Mouse (Mus musculus) gastrocnemius, postnatal 36 days (tissue): Measurements from ENCODE around the gene Rnf224. TPM values are rescaled to one million over a fixed set of nuclear protein-coding genes. Genes with fewer than 3 reads are reported as not detected.
"Not testable (repeated sequence)": the region's sequence is repeated elsewhere in the genome, so short reads cannot be mapped to it uniquely, and the experiment has no call there.

Experiments
- DNase-seq, 2 experiments: peaks; one replicate each; pipeline ENCODE4 v3.0.0; 2022
- intact Hi-C: fragments of 180-260 bp; cut with DNase I; formaldehyde crosslinking; loops from one replicate; pipeline ENCODE4 v1.15.1; 2025
- total RNA-seq, 2 experiments: library from RNA; stranded (reverse); gene quantifications; 2 replicates each; pipeline ENCODE4 v1.2.3; 2021

Gene Rnf224
- total RNA-seq, 2 experiments from 2014 or later = not detected

DNA sequence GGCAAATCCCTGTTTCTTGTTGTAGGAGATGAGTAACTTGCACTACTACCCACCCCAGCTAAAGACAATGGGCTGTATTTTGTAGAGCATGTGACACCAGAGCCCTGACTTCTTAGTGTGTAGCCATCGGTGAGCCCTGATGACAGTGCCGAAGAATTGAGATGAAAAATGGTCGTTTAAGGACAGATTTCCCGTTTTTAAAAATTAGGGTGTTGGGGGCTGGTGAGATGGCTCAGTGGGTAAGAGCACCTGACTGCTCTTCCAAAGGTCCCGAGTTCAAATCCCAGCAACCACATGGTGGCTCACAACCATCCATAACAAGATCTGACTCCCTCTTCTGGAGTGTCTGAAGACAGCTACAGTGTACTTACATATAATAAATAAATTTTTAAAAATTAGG is 20.7 kb upstream of the Rnf224 start:
- intact Hi-C loops, DNase-seq: not testable (repeated sequence)

DNA sequence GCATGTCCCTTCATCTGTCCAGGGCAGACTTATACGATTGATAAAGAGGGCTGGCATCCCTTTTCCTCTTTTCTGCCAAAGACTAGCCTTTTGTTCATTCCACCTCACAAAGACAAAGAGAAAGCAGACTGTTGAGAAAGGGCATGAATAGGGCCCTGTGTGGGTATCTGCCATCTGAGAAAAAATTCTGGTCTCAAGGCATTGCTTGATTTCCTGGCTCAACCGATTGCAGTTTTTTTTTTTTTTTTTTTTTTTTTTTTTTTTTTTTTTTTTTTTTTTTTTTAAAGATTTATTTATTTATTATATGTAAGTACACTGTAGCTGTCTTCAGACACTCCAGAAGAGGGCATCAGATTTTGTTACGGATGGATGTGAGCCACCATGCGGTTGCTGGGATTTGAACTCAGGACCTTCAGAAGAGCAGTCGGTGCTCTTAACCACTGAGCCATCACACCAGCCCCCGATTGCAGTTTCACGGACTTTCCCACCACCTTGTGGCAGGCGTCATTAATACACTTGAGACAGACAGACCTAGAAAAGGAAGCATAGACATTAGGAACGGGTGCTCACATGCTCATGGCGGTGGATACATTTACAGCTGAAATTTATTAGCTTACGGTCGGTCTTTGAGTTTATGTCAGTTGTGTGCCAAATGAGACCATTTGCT is 20.0 kb upstream of the Rnf224 start:
- intact Hi-C loops, DNase-seq: not testable (repeated sequence)

DNA sequence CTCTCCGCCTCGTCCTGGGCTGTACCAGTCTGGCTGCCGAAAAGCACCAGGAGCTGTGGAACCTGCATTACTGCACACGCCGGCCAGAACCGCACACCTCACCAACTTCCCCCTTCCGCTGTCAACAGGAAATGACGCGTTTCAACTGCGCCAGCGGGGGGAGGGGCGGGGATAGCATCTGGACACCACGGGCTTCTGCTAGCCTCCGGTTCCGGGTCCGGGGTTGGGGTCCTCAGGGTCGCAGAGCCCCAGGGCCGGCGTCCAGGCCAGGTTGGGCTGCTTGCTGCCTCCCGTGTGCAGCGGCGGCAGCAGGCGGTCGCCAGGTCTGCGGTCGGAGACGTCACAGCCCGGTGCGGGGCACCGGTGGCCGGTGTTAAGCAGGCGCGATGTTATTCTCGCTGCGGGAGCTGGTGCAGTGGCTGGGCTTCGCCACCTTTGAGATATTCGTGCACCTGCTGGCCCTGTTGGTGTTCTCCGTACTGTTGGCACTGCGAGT is 18.7 kb upstream of the Rnf224 start, which contains the start of gene Tmem203:
Gene Tmem203 (plus strand): TSS at position 156 of the 496 bp plus-strand sequence.
- intact Hi-C loops = no loop called here
- peak; percentile 78 to 80 for DNase-seq

GRCm38 (mm10) chr2:25252331-25252730 is 15.7 kb upstream of the Rnf224 start:
- no peak for DNase-seq
- intact Hi-C loops = no loop called here

DNA sequence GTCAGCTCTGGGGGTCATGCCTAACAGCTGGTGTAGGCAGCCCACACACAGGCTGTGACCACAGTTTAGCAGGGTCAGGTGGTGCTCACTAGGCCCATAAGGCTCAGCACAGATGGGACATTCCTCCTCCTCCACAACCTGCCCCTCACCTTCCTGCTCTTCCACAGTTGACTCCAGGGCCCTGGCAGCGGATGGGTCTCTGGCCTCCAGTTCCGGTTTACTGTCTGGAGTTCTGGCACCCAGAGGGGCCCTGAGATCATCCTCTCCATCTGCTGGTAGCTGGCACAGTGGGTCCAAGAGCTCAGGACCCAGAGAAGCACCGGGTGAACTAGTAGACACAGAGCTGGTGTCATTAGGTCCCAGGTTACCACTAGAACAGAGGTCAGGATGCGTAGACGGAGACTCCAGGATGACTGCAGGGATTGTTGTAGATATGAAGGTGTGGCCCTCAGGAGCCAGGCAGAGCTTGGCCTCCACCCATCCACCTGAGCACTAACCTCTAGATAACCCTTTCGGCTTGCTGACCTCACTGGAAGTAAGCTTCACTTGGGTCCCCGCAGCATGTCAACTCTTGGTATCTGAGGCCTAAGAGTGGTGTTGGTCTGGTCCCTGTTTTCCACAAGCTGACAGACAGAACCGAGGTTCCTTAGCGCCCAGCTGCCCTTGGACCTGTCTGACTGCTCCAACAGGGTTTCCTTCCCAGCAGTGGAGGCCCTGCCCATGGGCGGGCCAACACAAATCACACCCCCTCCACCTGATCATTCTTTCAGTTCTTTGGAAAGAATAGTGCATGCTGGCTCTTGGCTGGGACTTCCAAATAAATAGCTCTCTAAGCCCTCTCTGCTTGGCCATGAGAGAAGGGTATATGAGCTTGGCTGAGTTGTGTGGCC is 9.8 kb upstream of the Rnf224 start, which contains the start of gene AL732309.1:
Gene AL732309.1 (minus strand): TSS at position 681 of the 890 bp plus-strand sequence.
- intact Hi-C loops = no loop called here

GRCm38 (mm10) chr2:25244144-25244543 is 7.6 kb upstream of the Rnf224 start:
- intact Hi-C loops = no loop called here

More for the DNA sequence above, 9.8 kb upstream of the Rnf224 start, which contains the start of gene AL732309.1:
- DNase-seq = no peak

GRCm38 (mm10) chr2:25243342-25243741 is 6.8 kb upstream of the Rnf224 start:
- DNase-seq = no peak
- intact Hi-C loops = no loop called here

More at GRCm38 (mm10) chr2:25244144-25244543, 7.6 kb upstream of the Rnf224 start:
- no peak for DNase-seq

GRCm38 (mm10) chr2:25242101-25242506 is 5.5 kb upstream of the Rnf224 start, which contains the start of the genes Rnf208 and Cysrt1:
Gene Rnf208, plus strand, starts transcription at chr2:25242255.
Gene Cysrt1, minus strand, starts transcription at chr2:25242452.
- intact Hi-C loops = no loop called here
- no peak for DNase-seq

- DNase-seq = no peak
- intact Hi-C loops = no loop called here
These were observed 4.8 kb upstream of the Rnf224 start for GRCm38 (mm10) chr2:25241438-25241775.

- intact Hi-C loops = no loop called here
- peak; percentile 40 to 54 for DNase-seq
These were observed 4.3 kb upstream of the Rnf224 start for GRCm38 (mm10) chr2:25240723-25241437.

GRCm38 (mm10) chr2:25240310-25240709 is 3.7 kb upstream of the Rnf224 start:
- intact Hi-C loops = no loop called here

GRCm38 (mm10) chr2:25239766-25240165 is 3.2 kb upstream of the Rnf224 start:
- intact Hi-C loops = no loop called here
- DNase-seq = no peak

More at GRCm38 (mm10) chr2:25240310-25240709, 3.7 kb upstream of the Rnf224 start:
- DNase-seq = no peak

DNA sequence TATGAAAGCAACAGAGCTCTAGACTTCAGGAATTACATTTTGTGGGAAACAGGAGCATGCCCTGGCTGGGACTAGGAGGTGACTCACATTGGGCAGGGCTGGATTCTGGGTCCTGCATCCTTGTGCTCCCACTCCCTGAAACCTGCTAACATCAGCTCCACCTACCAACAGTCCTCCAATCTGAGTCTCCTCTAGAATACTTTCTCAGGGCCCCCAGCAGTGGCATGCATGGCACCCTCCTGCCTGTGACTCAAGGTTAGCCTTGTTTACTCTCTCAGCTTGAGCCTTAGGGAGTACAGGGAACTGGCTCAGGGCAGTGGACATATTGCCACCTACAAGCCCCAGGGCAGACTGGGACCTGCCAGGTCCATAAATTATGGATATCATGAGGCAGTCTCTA is 1.5 kb upstream of the Rnf224 start:
- DNase-seq = no peak
- intact Hi-C loops = no loop called here

DNA sequence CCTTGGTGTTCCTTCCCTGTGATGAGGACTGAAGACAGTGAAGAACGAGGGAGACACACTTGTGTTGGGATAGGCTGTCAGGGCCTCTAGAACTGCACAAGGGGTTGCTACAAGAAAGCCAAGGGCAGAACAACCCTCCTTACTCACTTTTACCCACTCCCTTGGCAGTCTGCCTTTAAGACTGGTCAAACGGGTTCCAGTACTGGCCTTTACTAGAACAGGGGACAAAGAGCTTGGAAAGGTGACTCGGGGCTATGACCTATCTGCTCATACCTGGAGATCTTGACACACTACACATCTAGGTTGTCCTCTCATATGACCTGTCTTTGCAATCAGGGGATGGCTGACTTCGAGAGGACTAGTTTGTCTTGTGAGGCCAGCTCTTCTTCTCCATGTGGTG is 935 bp upstream of the Rnf224 start:
- intact Hi-C loops = no loop called here
- no peak for DNase-seq

DNA sequence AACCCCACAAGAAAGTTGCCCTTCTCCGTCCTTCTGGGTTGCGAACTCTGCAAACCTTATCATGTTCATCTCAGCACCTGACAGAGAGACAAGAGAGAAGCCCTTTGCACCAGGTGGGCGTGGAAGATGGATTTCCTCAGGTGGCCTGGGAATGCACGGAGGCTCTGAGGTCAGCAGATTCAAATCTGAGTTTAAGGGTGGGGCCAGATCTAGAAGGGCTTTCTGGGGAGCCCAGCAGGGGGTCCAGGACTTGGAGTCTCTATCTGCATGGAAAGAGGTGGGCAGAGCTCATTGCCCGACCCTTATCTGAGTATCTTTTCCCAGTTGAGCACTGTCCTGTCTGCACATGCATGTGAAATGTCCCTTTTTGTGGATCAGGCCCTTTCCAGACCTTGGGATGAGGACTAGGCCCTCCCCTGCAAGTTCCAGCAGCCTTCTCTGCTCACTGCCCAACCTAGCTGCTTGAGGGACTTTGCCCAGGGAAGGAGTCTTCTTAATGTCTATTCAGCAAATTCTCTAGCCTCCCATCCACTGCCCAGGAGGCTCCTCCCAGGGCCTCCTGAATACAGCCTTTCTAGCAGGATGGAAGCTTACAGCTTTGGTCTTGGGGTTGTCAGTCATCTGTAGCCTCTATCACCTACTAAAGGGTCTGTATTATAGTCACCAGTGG is 1.9 kb downstream of the Rnf224 start:
- DNase-seq = no peak
- intact Hi-C loops = no loop called here

- intact Hi-C loops = no loop called here
- DNase-seq = no peak
These were observed 2.5 kb downstream of the Rnf224 start, which contains the start of gene Slc34a3 for GRCm38 (mm10) chr2:25234050-25234449. Gene Slc34a3, minus strand, starts transcription at chr2:25234364.

DNA sequence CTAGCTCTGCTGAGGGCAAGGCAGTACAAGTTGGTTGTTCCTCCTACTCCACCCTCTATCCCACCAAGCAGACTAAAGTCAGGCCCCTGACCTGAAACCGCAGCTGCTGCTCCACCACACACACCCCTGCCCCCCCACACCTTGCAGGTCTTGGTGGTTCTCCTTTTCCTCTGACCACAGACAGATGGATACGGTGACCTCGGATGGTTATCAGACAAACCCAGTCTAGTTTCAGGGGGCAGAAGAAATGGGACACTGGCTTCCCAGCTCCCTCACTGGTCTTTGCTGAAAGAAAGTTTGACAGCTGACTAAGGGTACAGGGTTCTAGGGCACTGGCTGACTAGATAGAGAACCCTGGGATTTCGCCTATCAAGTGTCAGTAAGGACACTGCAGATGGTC is 3.2 kb downstream of the Rnf224 start:
- intact Hi-C loops = no loop called here
- DNase-seq = no peak

- no peak for DNase-seq
- intact Hi-C loops = no loop called here
These were observed 5.5 kb downstream of the Rnf224 start for GRCm38 (mm10) chr2:25231038-25231437.

- no peak for DNase-seq
- intact Hi-C loops = no loop called here
These were observed 6.0 kb downstream of the Rnf224 start for GRCm38 (mm10) chr2:25230581-25230980.

DNA sequence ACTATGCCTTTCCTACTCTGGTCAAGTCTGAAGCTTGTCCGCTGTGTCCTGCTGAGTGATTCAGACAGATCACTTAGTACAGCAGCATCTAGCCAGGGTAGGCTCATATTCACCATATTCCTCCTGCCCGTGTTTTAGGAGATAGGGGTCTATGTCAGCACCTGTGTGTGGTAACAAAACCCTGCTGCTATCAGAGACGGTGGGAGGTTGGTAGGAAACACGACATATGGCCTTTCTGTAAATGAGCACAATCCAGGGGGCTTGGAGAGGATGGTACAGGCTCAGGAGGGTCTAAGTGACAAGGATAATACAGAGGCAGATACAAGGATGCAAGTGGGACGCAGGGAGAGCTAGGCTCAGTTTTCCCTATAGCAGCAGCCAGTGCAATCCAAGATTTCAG is 7.0 kb downstream of the Rnf224 start:
- intact Hi-C loops = no loop called here

More for the DNA sequence above, 7.0 kb downstream of the Rnf224 start:
- no peak for DNase-seq
